Mouse (Mus musculus): ENCODE results near the gene Pard6a. TPM values are rescaled to one million over a fixed set of nuclear protein-coding genes. Genes with fewer than 3 reads are reported as not detected.

Gene Pard6a
- total and polyA plus RNA-seq, 2 experiments from 2014 or later, result 73.4 to 99.3 TPM

GRCm38 (mm10) chr8:105750606-105751005 lies 49.7 kb downstream of the Pard6a start:
- Histone ChIP-seq H3K4me2 (ENCODE audit: low read depth, low read length, poor library complexity, severe bottlenecking) (peak overlapping the region; percentile 29), H3K9ac (replicated peaks; ENCODE audit: low read length, poor library complexity, severe bottlenecking) (0 out of 2 replicates have a peak overlapping the region, but pooled peaks have one; percentile 13), H3K36me3 (ENCODE audit: insufficient read depth, low read length) (no peaks in the 10 kb centered on the region), H3K27me3 (ENCODE audit: insufficient read depth, low read length) (no peaks in the 10 kb centered on the region), H3K9me3 (ENCODE audit: low read length) (no peaks in the 10 kb centered on the region), H3K27ac (ENCODE audit: low read depth, low read length) (no peak overlapping the region), H3K4me3 (ENCODE audit: low read depth, low read length) (no peak overlapping the region), H3K4me1 (ENCODE audit: insufficient read depth, low read length) (peaks cover 10% of the 10 kb centered on the region; the same call in 1 of the 2 replicates)
- TF ChIP-seq CTCF (IDR thresholded peaks at IDR 0.05), result no peak
- DNase-seq (ENCODE audit: low spot score) (peak; percentile 72), ATAC-seq (ENCODE audit: low FRiP score) (no peak)
- 13% methylated on average over 11 of the region's 11 CpGs for WGBS

Other genes with a start within 250 kb of the Pard6a start
- gene Tppp3, start 229.6 kb upstream of the Pard6a start, total RNA-seq (2014; rRNA removed), result 75.0 and 82.8 TPM in 2 replicates
- gene Tppp3, start 229.6 kb upstream of the Pard6a start, polyA plus RNA-seq (2015; fragmentation: Nextera tagmentation; extraction: Ambion mirVana), result 159 and 164 TPM in 2 replicates
- gene Zdhhc1, start 204.2 kb upstream of the Pard6a start, total RNA-seq (2014; rRNA removed), result 32.9 and 47.2 TPM in 2 replicates
- 27.3 and 27.9 TPM in 2 replicates for gene Zdhhc1, start 204.2 kb upstream of the Pard6a start, polyA plus RNA-seq (2015; fragmentation: Nextera tagmentation; extraction: Ambion mirVana)
- 0.57 and 0.88 TPM in 2 replicates for gene Hsd11b2, start 182.4 kb upstream of the Pard6a start, total RNA-seq (2014; rRNA removed)
- gene Hsd11b2, start 182.4 kb upstream of the Pard6a start, polyA plus RNA-seq (2015; fragmentation: Nextera tagmentation; extraction: Ambion mirVana), result 1.3 and 1.9 TPM in 2 replicates
- 214 and 238 TPM in 2 replicates for gene Atp6v0d1, start 135.1 kb upstream of the Pard6a start, total RNA-seq (2014; rRNA removed)
- 272 and 300 TPM in 2 replicates for gene Atp6v0d1, start 135.1 kb upstream of the Pard6a start, polyA plus RNA-seq (2015; fragmentation: Nextera tagmentation; extraction: Ambion mirVana)
- gene Ripor1, start 95.9 kb upstream of the Pard6a start, total RNA-seq (2014; rRNA removed), result 12.6 and 16.1 TPM in 2 replicates
- 32.6 and 32.7 TPM in 2 replicates for gene Ripor1, start 95.9 kb upstream of the Pard6a start, polyA plus RNA-seq (2015; fragmentation: Nextera tagmentation; extraction: Ambion mirVana)
- 40.2 and 44.2 TPM in 2 replicates for gene Ctcf, start 64.6 kb upstream of the Pard6a start, total RNA-seq (2014; rRNA removed)
- gene Ctcf, start 64.6 kb upstream of the Pard6a start, polyA plus RNA-seq (2015; fragmentation: Nextera tagmentation; extraction: Ambion mirVana), result 73.0 and 81.9 TPM in 2 replicates
- gene Agrp, start 63.8 kb upstream of the Pard6a start, total RNA-seq (2014; rRNA removed), result not detected in 2 replicates
- 3.2 and 7.6 TPM in 2 replicates for gene Agrp, start 63.8 kb upstream of the Pard6a start, polyA plus RNA-seq (2015; fragmentation: Nextera tagmentation; extraction: Ambion mirVana)
- gene Carmil2, start 14.9 kb upstream of the Pard6a start, total RNA-seq (2014; rRNA removed), result 5.4 and 5.6 TPM in 2 replicates
- 35.1 and 36.0 TPM in 2 replicates for gene Carmil2, start 14.9 kb upstream of the Pard6a start, polyA plus RNA-seq (2015; fragmentation: Nextera tagmentation; extraction: Ambion mirVana)
- 20.6 and 32.0 TPM in 2 replicates for gene Acd, start within 50 bp of the Pard6a start, total RNA-seq (2014; rRNA removed)
- 84.7 and 93.0 TPM in 2 replicates for gene Acd, start within 50 bp of the Pard6a start, polyA plus RNA-seq (2015; fragmentation: Nextera tagmentation; extraction: Ambion mirVana)
- not detected in 2 replicates for gene 4933405L10Rik, start 6.5 kb downstream of the Pard6a start, total RNA-seq (2014; rRNA removed)
- gene 4933405L10Rik, start 6.5 kb downstream of the Pard6a start, polyA plus RNA-seq (2015; fragmentation: Nextera tagmentation; extraction: Ambion mirVana), result 0.44 and 0.50 TPM in 2 replicates
- 9.8 and 11.2 TPM in 2 replicates for gene Enkd1, start 7.1 kb downstream of the Pard6a start, total RNA-seq (2014; rRNA removed)
- 15.4 and 15.6 TPM in 2 replicates for gene Enkd1, start 7.1 kb downstream of the Pard6a start, polyA plus RNA-seq (2015; fragmentation: Nextera tagmentation; extraction: Ambion mirVana)
- 47.6 and 64.7 TPM in 2 replicates for gene Gfod2, start 57.5 kb downstream of the Pard6a start, total RNA-seq (2014; rRNA removed)
- 60.9 and 67.9 TPM in 2 replicates for gene Gfod2, start 57.5 kb downstream of the Pard6a start, polyA plus RNA-seq (2015; fragmentation: Nextera tagmentation; extraction: Ambion mirVana)
- gene Ranbp10, start 126.2 kb downstream of the Pard6a start, total RNA-seq (2014; rRNA removed), result 13.4 and 13.5 TPM in 2 replicates
- 4.8 and 6.4 TPM in 2 replicates for gene Ranbp10, start 126.2 kb downstream of the Pard6a start, polyA plus RNA-seq (2015; fragmentation: Nextera tagmentation; extraction: Ambion mirVana)
- 0.14 and 0.16 TPM in 2 replicates for gene Tsnaxip1, start 126.6 kb downstream of the Pard6a start, total RNA-seq (2014; rRNA removed)
- 0.62 and 0.88 TPM in 2 replicates for gene Tsnaxip1, start 126.6 kb downstream of the Pard6a start, polyA plus RNA-seq (2015; fragmentation: Nextera tagmentation; extraction: Ambion mirVana)
- gene Cenpt, start 152.1 kb downstream of the Pard6a start, total RNA-seq (2014; rRNA removed), result 44.8 and 48.6 TPM in 2 replicates
- gene Cenpt, start 152.1 kb downstream of the Pard6a start, polyA plus RNA-seq (2015; fragmentation: Nextera tagmentation; extraction: Ambion mirVana), result 45.2 and 48.7 TPM in 2 replicates
- gene Thap11, start 154.0 kb downstream of the Pard6a start, total RNA-seq (2014; rRNA removed), result 52.0 and 80.1 TPM in 2 replicates
- gene Thap11, start 154.0 kb downstream of the Pard6a start, polyA plus RNA-seq (2015; fragmentation: Nextera tagmentation; extraction: Ambion mirVana), result 40.1 and 42.9 TPM in 2 replicates
- gene Nutf2, start 159.4 kb downstream of the Pard6a start, total RNA-seq (2014; rRNA removed), result 60.7 and 65.2 TPM in 2 replicates
- 109 and 137 TPM in 2 replicates for gene Nutf2, start 159.4 kb downstream of the Pard6a start, polyA plus RNA-seq (2015; fragmentation: Nextera tagmentation; extraction: Ambion mirVana)
- gene Edc4, start 179.7 kb downstream of the Pard6a start, total RNA-seq (2014; rRNA removed), result 100 and 125 TPM in 2 replicates
- 45.2 and 45.4 TPM in 2 replicates for gene Edc4, start 179.7 kb downstream of the Pard6a start, polyA plus RNA-seq (2015; fragmentation: Nextera tagmentation; extraction: Ambion mirVana)
- 1.3 and 1.9 TPM in 2 replicates for gene Nrn1l, start 192.4 kb downstream of the Pard6a start, total RNA-seq (2014; rRNA removed)
- gene Nrn1l, start 192.4 kb downstream of the Pard6a start, polyA plus RNA-seq (2015; fragmentation: Nextera tagmentation; extraction: Ambion mirVana), result 1.3 TPM in 2 replicates
- gene Pskh1, start 199.3 kb downstream of the Pard6a start, total RNA-seq (2014; rRNA removed), result 23.2 and 23.9 TPM in 2 replicates
- gene Pskh1, start 199.3 kb downstream of the Pard6a start, polyA plus RNA-seq (2015; fragmentation: Nextera tagmentation; extraction: Ambion mirVana), result 8.7 and 11.9 TPM in 2 replicates
- gene Ctrl, start 232.7 kb downstream of the Pard6a start, total RNA-seq (2014; rRNA removed), result 3.6 and 4.0 TPM in 2 replicates
- 3.2 and 3.9 TPM in 2 replicates for gene Ctrl, start 232.7 kb downstream of the Pard6a start, polyA plus RNA-seq (2015; fragmentation: Nextera tagmentation; extraction: Ambion mirVana)
- 44.9 and 85.1 TPM in 2 replicates for gene Psmb10, start 237.3 kb downstream of the Pard6a start, total RNA-seq (2014; rRNA removed)
- gene Psmb10, start 237.3 kb downstream of the Pard6a start, polyA plus RNA-seq (2015; fragmentation: Nextera tagmentation; extraction: Ambion mirVana), result 110 and 122 TPM in 2 replicates
- gene Lcat, start 242.2 kb downstream of the Pard6a start, total RNA-seq (2014; rRNA removed), result 7.5 and 19.3 TPM in 2 replicates
- gene Lcat, start 242.2 kb downstream of the Pard6a start, polyA plus RNA-seq (2015; fragmentation: Nextera tagmentation; extraction: Ambion mirVana), result 5.6 and 6.8 TPM in 2 replicates